ENCODE assay signal across 18 mouse cellular contexts in genomic region chr5:66420011-66420410, GRCm38 (mm10).
"Had no signal": no experiment of that assay in that cellular context is flagged by ENCODE, and none has a peak within 500 bp of the region (broad histone marks: within the 10 kb centered on the region; RNA-seq: fewer than 3 reads in every experiment).

No protein-coding gene starts in this region.

- H3K27ac ChIP-seq: midbrain, embryonic 10.5 days; midbrain, embryonic 13.5 days; neural tube, embryonic 13.5 days; neural tube, embryonic 15.5 days had no signal

- ATAC-seq: midbrain, embryonic 13.5 days; midbrain, embryonic 16.5 days had no signal

- H3K27me3 ChIP-seq: midbrain, embryonic 13.5 days; neural tube, embryonic 13.5 days; neural tube, embryonic 15.5 days had no signal

- DNase-seq: lung, adult 18-20 months; lung, embryonic 14.5 days; lung, postnatal 10 days; lung, postnatal 4 days; retina, postnatal 1 day; right cerebral cortex, adult 18-20 months; right cerebral cortex, postnatal 25 days; right cerebral cortex, postnatal 4 days; spleen, adult 18-20 months; thymus, adult 18-20 months; thymus, postnatal 14 days; thymus, postnatal 36 days had no signal

- H3K36me3 ChIP-seq: midbrain, embryonic 10.5 days; midbrain, embryonic 13.5 days; neural tube, embryonic 13.5 days; neural tube, embryonic 15.5 days had no signal

- H3K9me3 ChIP-seq: midbrain, embryonic 10.5 days; midbrain, embryonic 13.5 days; neural tube, embryonic 13.5 days; neural tube, embryonic 15.5 days had no signal

- H3K4me3 ChIP-seq: midbrain, embryonic 10.5 days; midbrain, embryonic 13.5 days; myocyte; neural tube, embryonic 13.5 days; neural tube, embryonic 15.5 days had no signal

- H3K4me2 ChIP-seq: lung, embryonic 14.5 days; midbrain, embryonic 13.5 days; neural tube, embryonic 13.5 days; neural tube, embryonic 15.5 days had no signal

- H3K9ac ChIP-seq: lung, embryonic 14.5 days; midbrain, embryonic 13.5 days; neural tube, embryonic 13.5 days; neural tube, embryonic 15.5 days had no signal
